Mouse (Mus musculus) c-Kit-positive CD71-positive TER-119-positive erythroid progenitor cells, embryonic 14.5 days (primary cell): ENCODE measurements around the gene Dgcr8.

Source experiments
- DNase-seq: peaks from one replicate; pipeline ENCODE4 v3.0.0-alpha.2; 2013; ENCODE audit warnings: low spot score

Gene Dgcr8

DNA sequence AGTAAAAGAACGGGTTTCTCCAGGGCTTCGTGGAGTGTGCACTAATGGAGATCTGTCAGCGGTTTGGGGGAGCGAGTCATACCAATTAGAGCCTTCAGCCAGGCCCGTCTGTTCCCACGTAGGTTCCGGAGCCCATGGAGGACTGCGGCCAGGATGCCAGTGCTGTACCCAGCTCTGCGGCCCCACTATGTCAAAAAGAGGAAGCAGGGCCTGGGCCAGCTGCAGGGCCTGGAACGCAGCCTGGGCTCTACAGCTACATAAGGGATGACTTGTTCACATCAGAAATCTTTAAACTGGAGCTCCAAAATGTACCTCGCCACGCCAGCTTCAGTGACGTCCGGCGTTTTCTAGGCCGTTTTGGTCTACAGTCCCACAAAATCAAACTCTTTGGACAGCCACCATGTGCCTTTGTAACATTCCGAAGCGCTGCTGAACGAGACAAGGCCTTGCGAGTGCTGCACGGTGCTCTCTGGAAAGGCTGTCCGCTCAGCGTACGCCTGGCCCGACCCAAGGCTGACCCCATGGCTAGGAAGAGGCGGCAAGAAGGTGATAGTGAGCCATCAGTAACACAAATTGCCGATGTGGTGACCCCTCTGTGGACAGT, 39.6 kb downstream of the Dgcr8 start:
- DNase-seq = no peak

DNA sequence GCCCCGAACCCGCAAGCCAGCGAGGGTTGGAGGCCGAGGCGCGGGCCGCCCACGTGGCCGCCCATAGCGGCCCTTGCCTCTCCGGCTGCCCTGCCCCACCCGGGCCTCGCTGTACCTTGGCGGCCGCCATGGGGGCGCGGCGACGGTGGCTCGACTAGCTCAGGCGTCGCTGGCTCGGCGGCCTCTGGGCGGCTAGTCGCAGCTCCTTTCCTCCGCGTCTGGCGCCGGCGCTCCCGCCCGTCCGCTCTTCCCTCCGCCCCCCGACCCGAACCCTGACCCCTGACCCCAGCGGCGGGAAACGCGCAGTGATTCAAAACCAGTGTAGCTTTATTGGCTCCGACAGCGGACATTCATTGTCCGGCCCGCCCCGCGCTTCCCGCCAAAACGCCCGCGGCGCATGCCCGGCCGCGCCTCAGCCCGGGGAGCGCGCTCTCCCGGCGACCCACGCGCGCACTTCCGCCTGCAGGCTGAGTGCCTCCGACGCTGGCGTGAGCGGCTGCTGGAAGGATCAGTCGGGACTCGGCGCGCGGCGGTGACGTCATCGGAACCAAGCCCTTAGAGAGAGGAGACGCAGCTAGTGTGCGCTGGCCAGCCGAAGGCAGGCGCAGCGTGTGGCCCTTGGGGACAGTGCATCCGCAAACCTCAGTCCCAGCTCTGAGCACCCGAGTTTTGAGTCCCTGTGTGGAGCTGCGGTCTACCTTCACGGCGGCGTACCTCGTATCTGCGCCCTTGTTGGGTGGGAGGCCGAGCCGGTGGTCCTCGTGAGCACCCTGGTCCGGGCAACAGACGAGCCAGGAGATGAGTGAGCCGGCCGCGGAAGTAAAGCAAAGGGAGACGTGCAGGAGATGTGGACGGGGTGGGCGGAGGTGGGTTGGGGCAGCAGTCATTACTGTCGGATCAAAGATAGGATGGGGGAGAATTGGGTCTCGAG, 40.3 kb downstream of the Dgcr8 start, which contains the start of the genes Trmt2a and Ranbp1:
Gene Trmt2a (plus strand): TSS at position 247 of the 931 bp plus-strand sequence.
Gene Ranbp1 (minus strand): TSS at position 300 of the 931 bp plus-strand sequence.
- DNase-seq = peak; percentile 98

- DNase-seq = no peak
Observed at GRCm38 (mm10) chr16:18247521-18248399, 41.3 kb downstream of the Dgcr8 start.

- DNase-seq = no peak
Observed at GRCm38 (mm10) chr16:18241581-18241980, 47.5 kb downstream of the Dgcr8 start.

- DNase-seq = no peak
Observed at GRCm38 (mm10) chr16:18236676-18237501, 52.2 kb downstream of the Dgcr8 start.

GRCm38 (mm10) chr16:18235389-18236065, 53.5 kb downstream of the Dgcr8 start:
- no peak for DNase-seq

GRCm38 (mm10) chr16:18234671-18235388, 54.2 kb downstream of the Dgcr8 start, which contains the start of gene Zdhhc8:
TSS of gene Zdhhc8 (minus strand) at chr16:18235136.
- no peak for DNase-seq

GRCm38 (mm10) chr16:18233919-18234670, 55.0 kb downstream of the Dgcr8 start:
- DNase-seq = no peak

DNA sequence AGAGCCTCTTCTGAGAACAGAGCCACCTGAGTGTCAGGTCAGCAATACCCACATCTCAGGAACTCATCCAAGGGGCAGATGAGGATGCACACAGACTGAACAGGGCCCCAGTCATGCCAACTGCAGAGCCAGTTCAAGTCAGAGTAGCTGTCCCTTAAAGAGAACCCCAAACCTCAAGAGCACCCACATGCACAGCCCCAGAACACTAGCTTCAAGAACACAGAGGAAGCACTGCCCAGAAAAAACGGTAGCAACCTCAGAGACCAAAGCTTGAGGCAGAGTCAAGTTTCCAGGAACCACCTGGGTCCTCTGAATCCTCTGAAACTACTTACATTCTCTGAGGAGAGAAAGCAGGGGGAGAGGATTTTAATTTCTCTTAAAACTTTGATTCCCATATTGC, 55.6 kb downstream of the Dgcr8 start:
- DNase-seq = no peak

- no peak for DNase-seq
Observed at GRCm38 (mm10) chr16:18231451-18231850, 57.6 kb downstream of the Dgcr8 start.

DNA sequence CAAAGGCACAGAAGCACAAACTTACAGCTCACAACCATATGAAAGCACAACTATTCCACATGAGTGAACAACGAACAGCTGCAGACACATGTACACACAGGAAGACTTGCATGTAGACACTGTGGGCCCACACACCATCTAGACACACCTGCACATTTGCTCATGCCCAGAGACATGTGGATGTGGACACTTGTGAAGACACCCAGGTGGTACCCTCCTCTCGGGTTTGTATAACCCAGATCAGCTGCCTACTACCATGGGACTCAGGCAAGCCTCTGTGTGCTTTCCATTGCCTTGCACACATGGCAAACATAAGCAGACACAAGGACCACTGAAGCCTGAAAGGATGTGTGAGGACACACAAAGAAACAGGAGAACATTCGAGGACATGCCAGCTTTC, 58.0 kb downstream of the Dgcr8 start:
- no peak for DNase-seq

DNA sequence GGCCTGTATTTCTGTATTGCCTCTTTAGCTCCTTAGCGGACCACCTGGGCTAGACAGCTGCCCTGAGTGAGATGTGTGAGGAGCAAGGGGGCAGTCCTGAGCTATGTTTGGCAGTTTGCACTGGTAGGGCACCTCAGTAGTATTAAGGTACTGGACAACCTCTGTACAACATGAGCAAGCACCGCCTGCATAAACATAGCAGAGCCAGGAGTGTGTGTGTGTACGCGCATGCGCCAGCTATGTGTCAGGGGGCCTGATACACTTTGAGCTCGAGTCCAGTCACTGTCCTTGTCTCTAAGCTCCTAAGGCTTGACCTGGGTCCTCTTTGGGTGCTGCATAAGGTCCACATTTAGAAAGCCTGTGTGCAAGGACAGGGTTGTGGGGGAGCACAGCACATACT, 58.4 kb downstream of the Dgcr8 start:
- DNase-seq = no peak

DNA sequence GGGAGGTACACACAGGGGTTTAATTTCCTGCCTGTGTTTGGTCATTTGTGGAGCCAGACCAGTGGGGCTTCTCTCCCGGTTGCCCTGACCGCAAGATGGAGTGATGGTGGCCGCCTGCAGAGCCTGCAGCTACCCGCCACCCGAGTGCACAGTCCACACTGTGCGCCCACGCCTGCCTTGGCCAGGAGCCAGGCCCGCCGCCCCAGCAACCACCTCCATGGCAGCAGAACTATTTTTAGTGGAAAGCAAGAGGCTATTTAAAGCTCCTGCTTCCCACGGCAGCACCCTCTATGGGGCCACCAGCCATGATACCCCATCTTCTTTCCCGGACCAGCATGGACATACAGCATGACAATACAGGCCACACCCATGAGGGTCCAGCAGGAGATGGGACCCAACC, 59.4 kb downstream of the Dgcr8 start:
- DNase-seq = no peak

GRCm38 (mm10) chr16:18228856-18229255, 60.2 kb downstream of the Dgcr8 start:
- DNase-seq = no peak

DNA sequence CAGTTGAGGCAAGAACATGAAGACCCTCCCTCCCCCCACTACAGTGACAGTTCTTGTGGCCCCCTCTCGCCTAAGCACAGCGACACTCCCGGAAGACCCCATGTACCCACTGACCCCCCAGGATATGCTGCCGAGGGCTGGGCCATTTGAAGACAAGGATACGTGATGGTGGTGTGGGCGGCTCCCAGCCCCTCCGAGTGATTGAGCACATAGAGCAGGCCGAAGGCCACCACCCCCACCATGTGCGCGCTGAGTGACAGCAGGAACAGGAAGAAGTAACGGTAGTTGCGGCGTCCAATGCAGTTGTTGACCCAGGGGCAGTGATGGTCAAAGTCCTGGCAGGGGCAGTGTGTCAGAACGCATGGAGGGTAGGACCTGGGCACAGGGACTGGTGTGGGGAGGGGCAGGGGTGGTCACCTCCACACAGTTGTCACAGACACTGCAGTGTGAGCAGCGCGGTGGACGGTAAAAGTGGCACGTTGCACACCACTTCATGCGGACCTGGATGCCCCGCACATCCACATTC, 61.1 kb downstream of the Dgcr8 start:
- DNase-seq = no peak

DNA sequence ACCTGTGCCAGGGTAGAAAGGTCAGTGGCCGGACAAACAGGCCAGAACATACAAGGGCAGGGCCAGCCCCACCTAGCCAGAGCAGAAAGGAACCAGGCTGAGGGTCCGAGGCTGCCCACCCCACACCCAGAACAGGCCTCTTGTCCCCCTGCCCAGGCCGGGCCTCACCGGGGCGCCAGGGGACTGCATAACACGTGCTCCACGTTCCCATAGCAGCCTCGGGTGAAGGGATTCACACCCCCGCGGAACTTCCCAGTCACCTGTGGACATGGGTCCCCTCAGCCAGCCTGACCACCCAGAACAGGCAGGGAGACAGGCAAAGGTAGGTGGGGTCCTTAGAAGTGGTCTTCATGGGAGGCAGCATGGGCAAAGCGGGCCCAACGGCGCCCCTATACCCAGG, 61.9 kb downstream of the Dgcr8 start:
- no peak for DNase-seq

DNA sequence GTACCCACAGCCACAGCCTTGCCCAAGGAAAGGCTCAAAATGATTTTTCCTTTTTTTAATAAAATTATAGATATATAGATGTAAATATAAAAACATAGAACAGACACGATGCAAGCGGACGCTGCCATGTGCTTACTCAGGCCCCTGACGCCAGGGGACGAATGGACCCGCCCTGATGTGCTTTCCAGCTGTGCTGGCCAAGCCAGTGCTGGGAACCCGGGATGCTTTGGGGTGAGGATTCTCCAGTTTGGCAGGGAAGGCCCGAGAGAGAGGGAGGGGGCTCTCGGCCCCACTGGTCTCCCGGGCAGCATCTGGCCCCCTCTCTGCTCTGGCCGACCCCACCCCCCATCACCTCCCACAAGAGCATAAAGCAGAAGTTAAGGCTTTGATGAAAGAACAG, 66.9 kb downstream of the Dgcr8 start:
- DNase-seq = no peak

DNA sequence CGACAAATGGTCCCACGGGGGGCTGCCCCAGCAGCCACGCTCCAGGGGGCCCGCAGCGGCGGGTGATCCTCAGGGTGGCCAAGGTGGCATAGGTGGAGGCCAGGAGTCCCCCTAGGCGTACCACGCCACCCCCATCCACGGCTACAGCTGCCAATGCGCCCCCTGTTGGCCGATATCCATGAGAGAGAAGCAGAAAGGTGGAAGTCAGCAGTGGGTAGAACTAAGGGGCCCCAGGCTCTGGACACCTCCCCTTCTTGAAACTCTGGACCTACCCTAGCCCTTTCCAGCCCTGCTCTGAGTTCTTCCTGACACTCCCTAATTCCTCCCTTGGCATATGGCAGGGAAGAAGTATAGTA, 67.5 kb downstream of the Dgcr8 start:
- no peak for DNase-seq

DNA sequence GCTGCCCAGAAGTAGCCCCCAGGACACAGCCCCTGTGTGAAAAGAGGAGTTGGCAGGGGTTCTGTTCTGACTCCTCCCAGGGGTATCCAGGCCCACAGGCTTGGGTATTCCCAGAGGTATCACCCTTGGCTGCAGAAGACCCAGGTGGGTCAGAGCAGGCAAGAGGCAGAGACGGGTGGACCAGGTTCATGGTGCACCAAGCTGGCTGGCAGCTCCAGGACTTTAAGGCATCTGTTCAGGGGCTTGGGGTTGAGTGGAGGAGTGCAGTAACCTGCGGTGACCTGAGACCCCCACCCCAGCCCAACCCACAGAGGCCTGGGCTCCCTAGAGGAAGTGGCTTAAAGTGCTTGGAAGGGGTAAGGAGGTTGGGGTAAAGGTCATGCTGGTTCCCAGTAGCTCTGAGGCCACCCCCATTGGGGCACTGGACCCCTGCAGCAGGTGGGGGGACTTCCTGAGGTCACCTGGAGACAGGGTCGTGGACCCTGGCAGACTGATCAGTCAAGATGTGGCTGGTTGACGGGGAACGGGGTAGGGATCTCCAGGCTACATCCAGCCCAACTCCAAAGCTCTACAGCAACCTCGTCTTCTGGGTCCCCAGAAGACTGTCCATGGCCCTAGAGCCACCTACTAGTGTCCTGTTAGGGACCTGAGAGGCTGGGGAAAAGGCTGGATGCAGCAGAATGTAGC, 68.0 kb downstream of the Dgcr8 start:
- no peak for DNase-seq
